Mouse (Mus musculus) layer of hippocampus, adult 9-11 months (tissue): ENCODE measurements around the gene Pip5k1c.

Experiments
- DNase-seq: peaks from one replicate; pipeline ENCODE4 v3.0.0; 2022

The Pip5k1c gene

DNA sequence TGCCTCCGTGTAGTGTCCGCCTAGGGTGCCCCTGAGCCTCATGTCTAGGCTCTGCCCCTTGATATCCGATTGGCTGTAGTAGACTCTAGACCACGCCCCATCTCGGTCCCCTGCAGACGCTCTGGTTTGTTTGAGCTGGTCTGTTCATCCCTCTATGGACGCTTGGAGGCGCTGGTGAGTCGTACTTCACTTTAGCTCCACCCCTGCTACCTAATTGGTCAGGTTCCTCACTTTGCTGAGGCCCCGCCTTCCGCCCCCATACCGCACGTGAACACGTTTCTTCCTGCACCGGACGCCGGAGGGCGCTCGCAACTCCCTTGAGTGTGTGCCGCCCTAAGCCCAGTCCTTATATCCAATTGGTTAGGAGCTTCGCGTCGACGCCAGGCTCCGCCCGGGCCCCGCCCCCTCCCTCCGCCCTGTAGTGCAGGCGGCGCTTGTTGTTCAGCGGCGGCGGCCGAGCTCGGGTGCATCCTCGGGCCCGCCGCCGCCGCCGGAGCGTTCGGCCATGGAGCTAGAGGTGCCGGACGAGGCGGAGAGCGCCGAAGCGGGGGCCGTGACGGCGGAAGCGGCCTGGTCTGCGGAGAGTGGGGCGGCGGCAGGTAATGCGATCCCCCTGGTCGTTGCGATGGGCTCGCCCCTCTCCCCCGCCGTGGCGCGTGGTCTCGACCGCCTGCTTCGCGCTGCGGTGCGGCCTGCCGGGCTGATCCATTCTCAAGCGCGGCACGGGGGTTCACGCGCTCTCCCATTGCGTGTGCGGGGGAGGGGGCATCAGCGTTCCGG, at the start of gene Pip5k1c:
Gene Pip5k1c, plus strand, starts transcription at position 410 of the 780 bp plus-strand sequence.
- peak; percentile 100 for DNase-seq

DNA sequence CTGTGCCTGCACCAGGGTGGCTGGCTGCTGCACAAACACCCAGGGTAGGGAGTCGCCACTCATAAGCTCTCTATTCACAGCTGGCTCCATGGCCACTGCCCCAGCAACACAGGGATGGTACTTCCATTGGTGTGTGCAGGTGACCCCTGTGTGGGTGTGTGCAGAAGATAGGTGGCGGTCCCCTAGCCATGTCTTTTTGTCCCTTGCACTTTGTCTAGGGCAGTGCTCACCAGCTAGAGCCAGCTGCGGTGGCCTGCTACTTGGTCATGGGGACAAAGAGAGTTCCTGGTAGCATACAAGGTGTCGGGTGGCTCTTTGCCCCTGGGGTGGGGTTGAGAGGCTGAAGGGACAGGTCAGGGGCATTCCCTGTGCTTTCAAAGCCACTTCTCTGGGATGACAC, 48.6 kb upstream of the Pip5k1c start:
- no peak for DNase-seq

DNA sequence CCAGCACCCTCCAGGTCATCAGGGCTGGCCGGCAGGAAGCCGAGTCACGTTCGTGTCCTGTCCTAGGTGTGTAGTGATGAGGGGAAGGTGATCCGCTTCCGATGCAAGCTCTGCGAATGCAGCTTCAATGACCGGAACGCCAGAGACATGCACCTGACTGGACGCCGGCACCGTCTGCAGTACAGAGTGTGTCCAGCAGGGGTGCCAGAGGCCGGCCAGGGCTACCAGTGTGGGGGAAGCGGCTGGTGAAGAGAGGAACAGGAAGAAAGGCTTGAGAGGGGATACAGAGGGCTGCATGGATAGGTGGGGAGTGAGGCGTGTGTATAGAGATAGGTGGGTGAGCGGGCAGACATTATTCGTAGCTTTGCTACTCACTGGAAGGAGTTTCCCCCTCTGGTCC, 48.2 kb upstream of the Pip5k1c start:
- DNase-seq, result peak; percentile 65

DNA sequence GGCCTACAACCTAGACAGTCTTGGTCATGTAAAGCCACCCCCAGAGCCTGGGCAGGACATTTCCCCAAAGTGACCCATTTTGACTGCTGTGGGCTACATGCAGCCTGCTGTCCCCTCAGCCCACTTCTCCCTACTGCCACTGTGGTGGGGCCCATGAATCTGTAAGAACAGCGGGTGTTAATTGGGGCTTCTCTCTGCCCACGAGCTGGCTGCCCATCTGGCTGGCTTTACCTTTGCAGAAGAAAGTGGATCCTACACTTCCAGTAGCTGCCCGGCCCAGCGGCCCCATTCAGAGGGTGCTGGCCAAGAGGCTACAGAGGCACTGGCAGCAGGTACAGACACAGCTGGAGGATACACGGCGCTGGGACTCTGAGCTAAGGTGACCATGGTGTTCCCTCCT, 47.6 kb upstream of the Pip5k1c start:
- DNase-seq, result no peak

DNA sequence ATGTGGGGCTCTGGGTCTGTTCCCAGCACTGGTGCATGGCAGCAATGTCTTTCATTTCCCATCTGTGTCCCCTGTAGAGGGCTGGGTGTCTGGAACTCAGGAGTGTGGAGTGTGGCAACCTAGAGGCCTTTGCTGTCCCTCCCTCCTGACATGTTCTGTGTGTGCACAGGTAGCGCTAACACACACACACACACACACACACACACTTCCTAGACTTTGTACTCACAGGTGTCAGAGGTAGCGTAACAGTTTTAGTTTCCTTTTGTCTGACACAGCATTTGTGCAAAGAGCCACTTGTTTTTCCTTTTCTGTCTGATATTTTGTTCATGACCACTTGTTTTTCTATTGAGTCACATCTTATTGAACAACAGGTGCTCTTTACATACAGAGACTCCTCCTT, 45.0 kb upstream of the Pip5k1c start:
- no peak for DNase-seq

DNA sequence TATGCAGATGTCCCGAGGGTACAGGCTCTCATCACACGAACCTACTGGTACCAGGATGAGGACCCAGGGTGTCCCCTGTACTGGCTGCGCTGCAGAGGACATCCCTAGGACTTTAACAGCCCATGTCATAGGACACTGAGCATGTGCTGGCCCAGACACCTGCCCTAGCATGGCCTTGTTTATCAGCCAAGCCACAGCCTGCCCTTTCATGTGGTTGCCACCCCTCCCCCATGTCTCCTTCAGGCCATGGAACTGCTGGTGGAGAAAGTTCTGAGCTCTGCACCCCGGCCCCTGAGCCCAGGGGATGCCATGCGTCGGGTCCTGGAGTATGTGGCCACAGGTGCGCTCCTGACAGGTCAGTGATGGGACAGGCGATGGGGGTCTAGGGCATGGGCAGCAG, 43.3 kb upstream of the Pip5k1c start:
- no peak for DNase-seq

DNA sequence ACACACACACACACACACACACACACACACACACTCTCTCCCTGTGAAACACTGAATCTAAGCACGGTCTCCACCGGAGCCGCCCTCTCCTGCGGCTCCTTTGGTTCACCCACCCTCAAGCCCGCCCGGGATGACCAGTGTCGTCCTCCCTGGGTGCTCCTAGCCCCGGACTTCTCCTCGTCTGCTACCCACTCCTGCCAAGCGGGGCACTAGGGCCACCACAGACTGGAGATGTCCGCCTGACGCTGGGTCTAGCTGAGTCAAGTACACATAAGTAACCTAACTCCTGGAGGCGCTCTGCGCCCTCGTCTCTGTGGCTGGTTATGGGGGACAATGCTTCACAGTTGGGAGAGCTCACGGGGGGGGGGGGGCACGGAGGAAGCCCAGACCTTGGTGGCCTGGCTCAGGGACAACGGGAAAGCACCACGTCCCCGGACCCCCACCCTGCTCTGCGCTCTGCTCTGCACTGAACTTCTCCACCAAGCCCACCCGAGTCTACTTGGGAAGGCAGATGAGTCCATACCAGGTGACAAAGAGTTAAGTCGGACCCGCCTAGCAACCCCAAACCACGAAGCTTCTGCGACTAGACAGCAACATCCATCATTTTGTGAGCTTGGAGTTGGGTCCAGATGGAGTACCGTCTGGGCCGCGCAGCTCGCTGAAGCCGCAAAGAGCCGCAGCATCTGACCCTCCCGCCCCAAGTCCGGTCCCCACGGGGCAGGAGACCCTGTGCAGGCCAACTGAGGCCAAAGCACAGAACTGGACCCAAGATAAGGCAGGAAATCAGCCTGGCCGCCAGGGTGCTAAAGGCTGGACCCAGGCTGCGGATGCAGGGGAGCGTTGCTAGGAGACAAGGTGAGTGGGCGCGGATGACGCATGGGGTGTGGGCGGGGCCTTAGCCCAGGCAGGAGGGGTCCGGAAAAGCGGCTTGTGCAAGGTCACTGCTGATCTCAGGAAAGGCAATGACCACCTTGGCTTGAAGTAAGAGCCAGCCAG, 40.0 kb upstream of the Pip5k1c start, which contains the start of gene Matk:
Gene Matk, plus strand, starts transcription at position 512 of the 996 bp plus-strand sequence.
- peak; percentile 90 for DNase-seq

DNA sequence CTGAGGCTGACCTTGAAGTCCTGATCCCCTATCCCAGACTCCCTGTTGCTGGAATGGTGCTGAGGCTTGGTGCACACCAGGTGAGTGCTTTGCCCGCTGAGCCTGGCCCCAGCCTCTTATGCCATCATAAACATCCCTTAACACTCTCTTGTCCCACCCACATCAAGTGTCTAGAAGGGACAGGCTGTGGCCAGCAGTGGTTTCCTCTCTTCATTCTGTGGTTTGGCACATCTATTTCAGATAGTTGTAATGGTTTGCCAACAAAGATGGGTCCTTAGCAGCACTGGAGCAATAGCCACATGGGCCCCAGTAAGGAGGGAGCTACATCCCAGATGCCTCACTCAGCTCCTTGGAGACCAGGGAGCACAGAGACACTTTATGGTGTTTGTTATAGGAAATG, 37.9 kb upstream of the Pip5k1c start:
- DNase-seq, result no peak

DNA sequence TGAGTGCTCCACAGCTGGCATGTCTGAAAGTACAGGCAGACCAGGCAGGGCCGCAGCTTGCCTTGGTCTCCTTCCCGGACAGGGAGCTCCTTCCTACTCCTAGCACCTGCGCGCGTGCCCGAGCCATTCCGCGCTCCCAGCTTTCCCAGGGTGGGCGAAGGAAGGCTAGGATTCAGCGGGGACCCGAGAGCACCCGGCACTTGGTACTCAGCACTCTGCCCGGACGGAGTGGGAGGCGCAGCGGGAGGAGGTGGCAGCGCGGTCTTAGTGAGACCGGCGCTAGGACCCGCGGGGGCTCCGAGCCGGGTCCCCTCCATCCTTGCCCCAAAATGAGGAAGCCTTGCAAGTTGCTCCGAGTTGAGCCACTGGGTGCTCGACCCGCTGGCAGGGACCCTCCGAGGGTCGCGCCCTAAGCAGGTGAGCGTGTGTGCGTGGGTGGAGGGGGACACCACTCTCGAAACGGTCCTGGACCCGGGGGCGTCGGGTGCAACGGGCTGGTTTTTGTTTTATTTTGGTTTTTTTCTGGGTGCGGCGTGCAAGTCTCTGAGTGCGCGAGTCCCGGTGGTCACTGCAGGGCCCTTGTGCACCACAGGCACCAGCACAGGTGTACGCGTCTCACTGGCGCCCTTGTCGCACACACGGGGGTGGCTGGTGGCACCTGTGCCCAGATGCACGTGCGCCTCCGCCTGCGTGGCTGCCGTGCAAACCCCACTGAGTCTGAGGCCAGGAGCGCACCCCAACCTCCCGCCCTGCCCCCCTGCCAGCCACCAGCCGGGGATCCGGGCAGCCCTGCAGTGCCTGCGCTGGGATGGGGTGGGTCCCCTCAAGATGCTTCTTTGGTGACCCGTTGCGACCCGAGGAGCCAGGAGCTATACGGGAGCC, 35.4 kb upstream of the Pip5k1c start:
- peak; percentile 55 for DNase-seq

DNA sequence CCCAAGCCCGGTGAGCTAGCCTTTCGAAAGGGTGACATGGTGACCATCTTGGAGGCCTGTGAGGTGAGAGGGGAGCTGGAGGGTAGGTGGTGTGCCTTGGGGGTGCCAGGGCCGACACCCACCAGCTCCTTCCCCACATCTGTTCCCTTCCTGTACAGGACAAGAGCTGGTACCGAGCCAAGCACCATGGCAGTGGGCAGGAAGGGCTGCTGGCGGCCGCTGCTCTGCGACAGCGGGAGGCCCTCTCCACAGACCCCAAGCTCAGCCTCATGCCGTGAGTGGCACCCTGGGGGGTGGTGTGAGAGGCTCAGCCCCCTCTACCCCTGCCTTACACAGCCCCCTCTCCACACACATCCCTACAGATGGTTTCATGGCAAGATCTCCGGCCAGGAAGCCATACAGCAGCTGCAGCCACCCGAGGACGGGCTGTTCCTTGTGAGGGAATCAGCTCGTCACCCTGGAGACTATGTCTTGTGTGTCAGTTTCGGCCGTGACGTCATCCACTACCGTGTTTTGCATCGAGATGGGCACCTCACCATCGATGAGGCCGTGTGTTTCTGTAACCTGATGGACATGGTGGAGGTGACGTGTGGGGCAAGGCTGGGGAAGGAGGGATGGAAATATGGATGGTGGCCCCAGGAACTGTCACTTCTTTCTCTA, 33.4 kb upstream of the Pip5k1c start:
- DNase-seq, result no peak

DNA sequence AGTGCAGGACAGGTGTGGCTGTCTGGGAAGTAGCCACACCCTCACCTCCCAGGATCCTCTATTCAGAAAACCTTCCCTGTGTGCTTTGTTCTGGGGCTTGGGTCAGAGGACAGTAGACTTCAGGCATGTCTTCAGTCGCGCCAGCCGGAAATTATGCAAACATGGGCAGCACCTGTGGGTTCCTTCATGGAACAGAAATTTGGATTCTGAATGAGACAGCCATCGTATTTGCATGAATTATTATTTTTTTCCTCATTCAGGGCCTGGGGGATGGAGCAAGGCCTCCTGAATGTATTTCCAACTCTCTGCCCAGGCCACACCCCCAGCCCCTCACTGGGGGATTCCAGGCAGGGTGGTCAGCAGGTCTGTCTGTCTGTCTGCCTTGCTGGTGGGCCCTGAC, 31.7 kb upstream of the Pip5k1c start:
- no peak for DNase-seq

DNA sequence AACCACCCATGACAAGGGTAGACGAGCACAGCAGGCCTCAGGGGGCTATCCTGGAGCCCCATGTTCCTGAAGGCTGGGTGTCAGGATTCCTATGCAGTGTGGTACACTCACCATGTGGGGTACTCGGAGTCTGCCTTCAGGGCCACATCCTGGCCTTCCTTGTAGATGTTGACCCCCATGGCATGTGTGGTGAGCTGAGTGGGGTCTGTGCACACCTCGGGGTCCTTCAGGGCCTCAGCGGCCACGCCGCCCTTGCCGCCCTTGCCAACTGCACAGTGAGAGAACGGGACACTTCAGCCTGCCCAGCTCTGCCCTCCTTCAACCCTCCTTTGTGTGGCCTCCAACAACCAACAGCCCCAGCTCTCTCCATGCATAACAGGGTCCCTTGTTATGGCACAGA, 27.2 kb upstream of the Pip5k1c start:
- no peak for DNase-seq

DNA sequence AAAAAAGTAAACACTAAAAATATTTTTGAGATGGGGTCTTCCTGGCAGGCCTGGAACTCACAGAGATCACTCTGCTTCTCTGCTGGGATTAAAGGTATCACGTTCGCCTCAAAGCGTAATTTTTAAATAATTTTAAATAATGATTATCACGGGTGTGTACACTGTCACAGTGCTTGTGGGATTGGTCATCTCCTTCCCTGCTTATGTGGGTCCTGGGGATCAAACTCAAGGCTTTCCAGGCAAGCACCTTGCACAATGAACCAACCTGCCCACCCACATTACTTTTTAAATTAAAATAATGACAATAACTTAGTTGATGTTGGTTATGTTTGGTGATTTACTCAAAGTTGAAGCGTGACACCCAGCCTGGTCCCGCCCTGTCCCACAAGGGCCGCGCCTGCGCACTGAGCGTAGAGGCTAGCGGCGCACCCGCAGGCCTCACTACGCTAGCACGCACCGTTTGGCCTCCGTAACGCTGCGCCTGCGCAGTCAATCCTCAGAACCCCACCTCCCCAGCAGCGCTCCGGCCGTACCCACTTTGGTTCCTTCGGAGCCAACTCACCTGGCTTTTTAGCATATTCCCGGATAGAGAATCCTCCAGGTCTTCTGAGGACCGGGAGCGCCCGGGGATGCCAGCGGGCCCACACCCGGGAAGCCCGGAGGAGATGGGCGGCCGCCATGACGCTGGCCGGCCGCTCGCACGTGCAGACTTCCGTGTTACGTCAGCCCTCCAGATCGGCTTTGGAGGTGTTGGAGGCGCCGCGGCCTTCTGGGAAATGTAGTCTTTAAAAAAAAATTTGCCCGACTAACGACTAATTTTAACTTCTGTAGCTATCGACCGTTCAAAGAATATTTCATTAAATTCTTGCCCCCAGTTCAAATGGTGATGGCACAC, 26.3 kb upstream of the Pip5k1c start, which contains the start of the genes Mrpl54 and Apba3:
Gene Mrpl54, minus strand, starts transcription at position 724 of the 895 bp plus-strand sequence.
Gene Apba3, plus strand, starts transcription at position 750 of the 895 bp plus-strand sequence.
- DNase-seq, result peak; percentile 96

DNA sequence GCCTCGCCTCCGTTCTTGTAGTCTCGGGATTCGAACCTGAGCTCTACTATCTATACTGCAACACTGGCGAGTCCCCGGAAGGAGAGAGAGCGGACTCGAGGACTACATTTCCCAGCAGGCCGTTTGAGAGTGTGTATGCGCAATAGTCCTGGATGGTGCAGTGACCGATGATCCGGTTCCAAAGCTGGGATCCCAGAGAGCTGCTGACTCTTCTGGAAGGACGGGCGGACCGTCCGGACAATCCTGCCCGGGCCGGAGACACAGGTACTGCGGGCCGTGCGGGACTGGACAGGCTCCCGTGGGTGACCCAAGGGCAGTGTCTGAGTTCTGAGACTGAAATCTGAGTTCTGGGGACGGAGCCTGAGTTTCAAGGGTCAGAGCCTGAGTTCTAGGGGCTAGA, 24.7 kb upstream of the Pip5k1c start:
- peak; percentile 93 for DNase-seq

DNA sequence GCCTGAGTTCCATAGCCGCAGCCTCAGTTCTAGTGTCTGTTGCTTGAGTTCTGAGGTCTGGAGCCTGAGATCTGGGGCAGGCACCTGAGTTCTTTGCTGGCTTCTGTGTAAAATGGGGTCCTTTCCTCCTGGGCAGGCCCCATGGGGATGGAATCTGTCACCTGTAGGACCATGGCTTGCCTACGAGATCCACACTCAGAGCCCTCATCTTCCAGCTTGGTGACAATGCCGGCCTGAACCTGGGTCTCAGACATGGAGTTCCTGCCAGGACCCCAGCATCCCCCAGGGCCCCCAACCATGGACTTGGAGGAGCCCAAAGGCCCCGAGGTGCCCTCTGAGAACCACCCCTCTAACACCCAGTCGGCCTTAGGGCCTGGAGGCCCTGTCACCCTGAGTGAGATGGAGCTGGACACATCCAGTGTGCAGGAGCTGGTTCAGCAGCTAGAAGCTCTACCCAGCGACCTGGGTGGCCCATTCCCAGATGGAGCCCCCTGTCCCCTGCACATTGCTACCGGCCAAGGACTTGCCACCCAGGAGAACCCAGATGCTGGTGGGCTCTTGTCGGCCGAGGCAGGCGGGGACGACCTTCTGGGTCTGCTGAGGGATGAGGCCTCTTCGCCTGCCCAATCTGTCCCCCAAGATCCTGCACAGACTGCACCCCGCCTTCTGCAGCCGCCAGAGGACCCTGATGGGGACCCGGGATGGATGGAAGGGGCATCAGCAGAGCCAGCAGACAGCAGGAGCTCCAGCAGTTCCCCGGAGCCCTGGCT, 23.9 kb upstream of the Pip5k1c start:
- no peak for DNase-seq

DNA sequence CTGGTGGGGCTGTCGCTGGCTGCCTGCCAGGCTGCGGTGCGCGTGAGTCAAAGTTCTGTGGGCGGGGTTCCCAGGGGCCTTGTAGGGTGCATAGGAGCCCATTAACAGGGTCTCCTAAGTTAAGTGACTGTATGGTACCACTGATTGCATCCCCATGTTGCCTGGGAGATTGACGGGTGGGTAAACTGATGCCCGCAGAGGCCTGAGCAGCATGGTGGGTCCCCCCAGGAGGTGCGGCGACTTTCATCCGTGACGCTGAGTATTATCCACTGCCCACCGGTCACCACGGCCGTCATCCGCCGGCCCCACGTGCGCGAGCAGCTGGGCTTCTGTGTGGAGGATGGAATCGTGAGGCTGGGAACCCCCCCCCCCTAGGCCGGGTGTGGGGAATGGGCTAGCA, 20.4 kb upstream of the Pip5k1c start:
- DNase-seq, result no peak

DNA sequence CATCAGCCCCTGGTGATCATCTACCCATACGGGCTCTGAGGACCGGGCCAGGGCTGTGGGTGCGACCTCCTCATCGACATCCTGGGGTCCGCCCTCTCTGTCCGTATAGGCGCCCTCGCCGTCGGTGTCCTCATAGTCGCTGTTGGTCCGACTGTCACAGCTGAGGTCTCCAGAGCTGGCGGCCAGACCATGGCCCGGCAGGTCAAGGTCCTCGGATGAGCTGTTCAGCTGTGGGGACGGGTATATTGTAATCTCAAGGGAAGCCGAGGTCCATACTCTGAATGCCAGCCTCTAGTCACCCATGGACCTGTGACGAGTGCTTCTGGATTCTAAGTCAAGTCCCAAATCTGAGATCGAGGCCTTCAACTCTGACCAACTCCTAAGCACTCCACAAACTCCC, 18.9 kb upstream of the Pip5k1c start:
- DNase-seq, result no peak

DNA sequence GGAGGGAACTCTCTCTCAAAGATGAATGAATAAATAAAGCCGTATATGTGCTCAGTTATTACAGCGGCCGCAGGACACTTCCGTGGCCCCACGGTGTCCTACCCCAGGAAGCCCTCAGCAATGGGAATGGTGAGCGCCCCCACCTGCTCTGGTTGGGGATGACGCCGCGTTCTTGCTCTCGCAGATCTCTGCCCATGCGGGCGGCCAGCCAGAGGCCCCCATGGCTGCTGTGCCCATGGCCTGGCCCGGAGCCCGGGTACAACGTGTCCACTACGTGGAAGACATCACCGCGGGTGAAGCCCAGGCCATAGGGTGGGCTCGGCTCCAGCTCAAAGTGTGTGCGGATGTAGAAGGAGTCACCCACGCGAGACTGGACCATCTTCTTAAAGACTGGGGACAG, 15.1 kb upstream of the Pip5k1c start:
- no peak for DNase-seq

DNA sequence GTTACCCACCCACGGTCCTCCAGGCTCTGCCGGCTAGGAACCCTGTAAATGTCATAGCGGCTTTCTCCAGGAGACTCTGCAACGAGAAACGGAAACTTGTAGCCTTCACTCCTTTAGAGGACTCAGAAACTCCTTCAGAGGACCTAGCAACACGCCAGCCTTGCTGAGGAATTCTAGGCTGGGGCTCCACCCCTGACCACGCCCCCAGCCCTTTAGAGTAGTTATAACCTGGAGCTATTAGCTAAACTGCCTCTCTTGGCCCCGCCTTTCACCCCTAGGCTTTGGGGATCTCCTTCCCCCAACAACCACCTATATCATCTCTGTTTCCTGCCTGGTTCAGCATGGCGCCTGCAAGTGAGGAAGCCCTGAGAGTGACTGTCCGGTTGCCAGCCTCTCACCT, 13.3 kb upstream of the Pip5k1c start:
- no peak for DNase-seq

DNA sequence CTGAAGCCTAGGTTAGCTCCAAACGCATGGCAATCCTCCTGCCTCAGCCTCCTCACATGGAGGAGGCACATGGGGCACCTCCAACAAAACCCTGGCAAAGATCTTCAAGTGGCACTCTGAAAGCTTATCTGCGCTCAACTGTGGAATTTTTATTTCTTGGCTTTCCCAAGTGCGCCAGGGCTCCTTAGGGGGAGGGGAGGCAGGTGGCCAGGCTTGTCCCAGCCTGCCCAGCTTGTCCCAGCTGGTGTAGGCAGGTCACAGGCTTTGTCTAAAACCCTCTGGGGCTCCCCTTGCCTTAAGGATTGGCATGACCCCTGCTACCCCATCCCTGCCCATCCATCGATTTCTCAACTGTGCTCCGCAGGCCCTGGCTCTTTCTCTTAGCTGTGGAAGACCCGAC, 8.6 kb upstream of the Pip5k1c start:
- DNase-seq, result no peak
